Mouse (Mus musculus): ENCODE measurements around the gene Col23a1.
"Not testable (repeated sequence)": the region's sequence is repeated elsewhere in the genome, so short reads cannot be mapped to it uniquely, and the experiment has no call there.

Col23a1 gene

DNA sequence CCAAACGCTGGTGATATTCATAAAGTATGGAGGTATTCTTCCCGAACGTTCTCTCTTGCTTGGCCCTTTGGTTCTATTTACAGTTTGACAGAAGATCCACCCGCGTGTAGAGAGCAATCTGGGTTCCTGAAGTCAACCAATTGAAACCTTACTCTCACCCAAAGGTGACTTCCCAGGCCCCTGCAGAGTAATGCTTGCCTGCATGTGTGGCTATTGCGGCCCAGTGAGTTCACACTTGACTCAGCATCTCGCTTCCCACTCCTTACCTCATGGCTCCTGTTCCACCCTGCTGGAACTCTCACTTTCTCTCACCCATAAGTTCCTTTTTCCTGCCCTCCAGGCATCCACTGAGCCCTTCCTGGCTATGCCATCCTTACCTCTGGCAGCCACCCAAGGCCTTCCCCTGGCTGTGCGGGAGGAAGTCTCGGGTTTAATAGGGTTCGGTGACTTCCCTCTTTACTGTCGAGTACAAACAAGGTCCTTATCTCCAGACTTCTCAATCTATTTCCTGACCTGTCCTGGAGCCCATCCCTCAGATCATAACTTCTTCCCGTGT lies 38.7 kb downstream of the Col23a1 start:
- no peak for DNase-seq (ENCODE audit: low read depth)

DNA sequence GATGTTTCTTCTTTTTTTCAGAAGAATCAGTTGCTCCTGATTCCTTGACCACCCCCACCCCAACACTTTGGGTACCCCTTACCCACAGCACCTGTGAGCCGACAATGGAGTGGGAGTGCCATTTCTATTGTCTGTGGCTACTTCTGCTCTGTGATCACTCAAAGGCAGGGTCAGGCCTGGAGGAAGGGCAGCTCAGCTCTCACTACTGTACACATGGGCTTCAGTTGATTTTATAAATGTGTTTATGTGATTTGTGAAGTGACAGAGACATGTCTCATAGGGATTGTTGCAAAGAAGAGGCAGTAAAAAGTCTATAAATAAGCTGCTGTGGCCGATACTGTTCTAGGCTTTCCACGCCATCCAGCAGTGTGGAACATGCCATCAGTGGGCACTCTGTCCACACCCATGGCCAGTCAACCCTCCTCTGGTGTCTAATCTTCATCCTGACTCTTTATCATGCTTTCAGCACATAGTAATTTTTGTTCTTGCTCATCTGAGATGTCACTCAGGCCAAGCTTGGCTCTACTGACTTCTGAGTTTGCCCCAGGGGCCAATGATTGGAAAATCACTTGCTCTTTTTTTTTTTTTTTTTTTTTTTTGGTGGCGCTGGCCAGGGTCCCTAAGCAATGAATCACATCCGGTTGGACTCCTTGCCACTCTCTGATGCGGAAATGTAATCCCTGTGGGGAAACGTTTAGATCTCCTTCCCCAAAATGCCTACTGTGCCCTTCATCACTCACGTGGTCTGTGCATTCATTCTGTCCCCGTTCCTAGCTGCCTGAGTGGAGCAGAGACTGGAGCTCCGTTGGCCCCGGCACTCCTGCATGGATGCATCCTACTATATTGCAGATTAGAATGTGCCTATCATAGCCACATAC lies 40.4 kb downstream of the Col23a1 start:
- no peak for DNase-seq (ENCODE audit: low read depth)

DNA sequence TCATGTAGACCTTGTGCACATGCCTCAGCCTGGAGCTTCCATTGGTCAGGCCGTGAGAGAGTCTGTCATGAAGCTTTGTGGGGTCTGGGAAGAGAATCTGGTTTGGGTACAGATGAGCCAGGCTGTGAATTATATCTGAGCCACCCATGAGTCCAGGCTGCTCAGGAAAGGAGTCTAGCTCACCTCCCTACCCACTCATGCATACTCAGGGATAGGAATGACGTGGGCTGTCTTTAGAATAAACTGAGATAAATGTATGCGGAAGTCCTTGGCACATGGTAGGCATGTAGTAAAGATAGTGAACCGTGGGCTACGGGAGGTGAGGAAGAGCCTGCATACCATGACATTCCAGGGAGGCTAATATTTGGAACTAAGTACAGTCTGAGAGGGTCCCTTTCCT lies 44.3 kb downstream of the Col23a1 start:
- no peak for DNase-seq (ENCODE audit: low read depth)

GRCm38 (mm10) chr11:51337585-51337984 lies 47.9 kb downstream of the Col23a1 start:
- DNase-seq (ENCODE audit: low read depth) = no peak

DNA sequence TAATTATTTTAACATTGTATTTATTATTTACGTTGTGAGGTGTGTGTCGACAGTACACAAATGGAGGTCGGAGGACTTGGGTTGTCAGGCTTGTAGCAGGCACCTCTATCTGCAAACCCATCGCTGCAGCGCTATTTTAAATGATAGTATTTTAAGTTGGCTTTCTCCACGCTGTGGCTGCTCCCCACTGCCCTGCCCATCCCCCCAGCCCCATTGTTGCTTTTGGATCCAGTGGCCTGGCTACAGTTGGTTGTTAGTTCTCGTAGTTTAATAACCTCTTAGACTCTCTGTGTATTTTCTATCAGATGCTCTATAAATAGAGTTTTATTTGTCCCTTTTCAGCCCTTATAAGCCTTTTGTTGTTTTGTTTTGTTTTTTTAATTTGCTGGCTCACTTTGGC lies 48.7 kb downstream of the Col23a1 start:
- DNase-seq (ENCODE audit: low read depth) = no peak

GRCm38 (mm10) chr11:51341091-51341490 lies 51.4 kb downstream of the Col23a1 start:
- DNase-seq (ENCODE audit: low read depth) = no peak

- no peak for DNase-seq (ENCODE audit: low read depth)
Measured at GRCm38 (mm10) chr11:51342776-51343175, 53.1 kb downstream of the Col23a1 start.

- DNase-seq (ENCODE audit: low read depth) = no peak
Measured at GRCm38 (mm10) chr11:51343312-51343711, 53.6 kb downstream of the Col23a1 start.

DNA sequence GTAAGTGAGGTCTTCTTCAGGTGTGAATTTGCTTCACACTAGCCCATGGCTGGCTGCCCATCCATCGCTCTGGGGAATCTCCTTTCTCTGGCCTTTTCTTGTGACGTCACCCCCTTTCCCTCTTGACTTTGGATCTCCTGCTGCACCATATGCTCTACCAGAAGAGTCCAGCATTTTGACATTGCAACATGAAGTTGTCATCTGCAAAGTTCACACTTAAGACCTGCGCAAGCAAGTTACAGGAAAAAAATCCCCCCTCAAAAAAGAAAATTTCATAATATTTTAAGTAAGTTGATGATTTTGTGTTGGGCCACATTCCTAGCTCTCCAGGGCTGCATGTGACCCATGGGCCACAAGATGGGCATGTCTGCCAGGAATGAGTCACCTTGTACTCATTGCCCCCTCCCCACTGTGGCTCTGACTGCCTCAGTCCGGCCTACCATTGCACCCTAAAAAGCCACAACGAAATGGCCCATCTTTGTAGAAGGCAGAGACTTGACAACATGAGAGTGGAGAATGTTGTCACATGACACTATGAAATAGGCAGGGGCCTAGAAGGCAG lies 54.1 kb downstream of the Col23a1 start:
- no peak for DNase-seq (ENCODE audit: low read depth)

DNA sequence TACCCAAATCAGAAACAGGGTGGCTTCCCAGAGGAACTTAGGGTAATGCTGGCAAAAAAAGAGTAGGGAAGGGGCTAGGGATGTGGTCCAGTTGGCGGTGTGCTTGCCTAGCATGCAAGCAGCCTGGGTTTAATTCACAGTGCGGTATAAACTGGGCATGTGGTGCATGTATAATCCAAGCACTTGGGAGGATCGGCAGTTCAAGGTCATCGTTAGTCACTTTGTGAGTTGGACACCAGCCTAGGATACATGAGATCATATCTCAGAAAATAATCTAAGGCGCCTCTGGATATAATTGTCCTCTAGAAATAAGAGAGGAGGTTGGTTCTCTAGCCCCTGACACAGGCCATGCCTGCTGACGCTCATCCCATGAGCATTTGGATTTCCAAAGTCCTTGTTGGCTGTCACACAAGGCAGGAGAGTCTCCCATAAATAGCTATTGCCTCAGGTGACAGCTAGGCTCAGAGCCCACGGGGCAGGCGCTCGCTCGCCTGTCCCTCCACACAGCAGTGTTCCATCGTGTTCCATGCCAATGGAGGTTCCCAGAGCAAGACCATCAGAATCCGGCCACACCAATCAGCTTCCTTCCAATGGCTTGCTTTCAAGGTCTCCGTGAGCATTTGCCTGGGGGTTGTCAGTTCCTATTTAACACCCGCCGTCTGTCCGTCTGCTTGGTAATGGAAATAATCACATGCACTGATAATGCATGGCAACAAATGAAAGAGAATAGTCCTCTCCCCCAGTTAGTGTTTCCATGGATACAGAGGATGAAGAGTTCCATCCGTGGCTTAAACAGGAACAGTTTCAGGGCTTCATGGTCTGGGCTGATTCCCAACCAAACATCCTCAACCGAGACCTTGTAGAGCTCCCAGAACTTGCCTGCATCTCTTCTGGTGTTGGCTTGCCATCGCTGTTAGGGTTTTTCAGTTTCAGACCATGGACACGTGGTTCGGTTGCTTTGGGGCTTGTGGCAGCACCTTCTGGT lies 56.1 kb downstream of the Col23a1 start:
- DNase-seq (ENCODE audit: low read depth) = no peak

- no peak for DNase-seq (ENCODE audit: low read depth)
Measured at GRCm38 (mm10) chr11:51347756-51348155, 58.0 kb downstream of the Col23a1 start.

DNA sequence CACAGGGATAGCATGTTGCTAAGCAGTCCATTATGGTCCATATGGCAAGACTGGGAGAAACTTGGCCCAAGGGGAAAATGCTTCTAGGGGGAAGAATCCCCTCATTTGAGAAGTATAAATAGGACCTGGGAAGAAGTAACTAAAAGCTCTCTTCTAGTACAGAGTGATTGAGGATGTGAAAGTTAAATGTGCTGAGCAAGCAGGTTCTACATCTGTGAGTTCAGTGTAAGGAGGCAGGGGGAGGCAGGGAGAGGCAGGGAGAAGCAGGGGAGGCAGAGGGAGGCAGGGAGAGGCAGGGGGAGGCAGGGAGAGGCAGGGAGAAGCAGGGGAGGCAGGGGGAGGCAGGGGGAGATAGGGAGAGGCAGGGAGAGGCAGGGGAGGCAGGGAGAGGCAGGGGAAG lies 59.9 kb downstream of the Col23a1 start:
- DNase-seq (ENCODE audit: low read depth) = no peak

- no peak for DNase-seq (ENCODE audit: low read depth)
Measured at GRCm38 (mm10) chr11:51351151-51351550, 61.4 kb downstream of the Col23a1 start.

- DNase-seq (ENCODE audit: low read depth) = no peak
Measured at GRCm38 (mm10) chr11:51351841-51352240, 62.1 kb downstream of the Col23a1 start.

DNA sequence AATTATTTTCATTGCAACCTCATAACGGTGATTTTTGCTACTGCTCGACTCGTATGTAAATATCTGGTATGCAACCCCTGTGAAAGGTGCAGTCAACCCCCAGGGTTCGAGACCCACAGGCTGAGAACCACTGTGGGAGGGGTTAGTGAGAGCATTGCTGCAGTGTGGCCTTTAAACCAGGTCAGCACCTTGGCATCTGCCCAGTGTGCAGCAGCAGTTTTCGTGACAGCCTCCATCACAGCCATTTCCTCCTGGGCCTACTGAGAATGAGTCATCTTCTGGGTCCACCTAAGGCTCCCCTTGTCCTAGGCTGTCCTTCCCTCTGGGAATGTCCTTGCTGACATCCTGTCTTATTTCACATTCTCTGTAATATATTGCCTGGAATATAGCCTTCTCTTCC lies 64.0 kb downstream of the Col23a1 start:
- no peak for DNase-seq (ENCODE audit: low read depth)

DNA sequence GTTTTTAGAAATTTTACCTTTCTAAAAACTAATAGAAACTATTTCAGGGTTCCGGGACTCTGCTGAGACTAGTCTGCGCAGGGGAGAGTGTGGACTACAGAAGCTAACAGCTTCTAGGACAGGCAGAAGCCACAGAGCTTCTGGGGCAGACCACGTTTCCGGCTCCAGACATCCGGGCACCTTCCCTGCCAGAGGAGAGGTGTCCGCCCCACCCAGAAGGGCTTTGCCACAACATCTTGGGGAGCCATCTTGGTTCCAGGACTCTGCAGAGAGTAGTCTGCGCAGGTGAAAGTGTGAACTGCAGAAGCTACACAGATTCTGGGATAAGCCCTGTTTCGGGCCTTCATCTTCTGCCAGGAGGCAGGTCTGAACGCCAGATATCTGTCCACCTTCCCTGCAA lies 69.3 kb downstream of the Col23a1 start:
- DNase-seq (ENCODE audit: low read depth) = not testable (repeated sequence)

DNA sequence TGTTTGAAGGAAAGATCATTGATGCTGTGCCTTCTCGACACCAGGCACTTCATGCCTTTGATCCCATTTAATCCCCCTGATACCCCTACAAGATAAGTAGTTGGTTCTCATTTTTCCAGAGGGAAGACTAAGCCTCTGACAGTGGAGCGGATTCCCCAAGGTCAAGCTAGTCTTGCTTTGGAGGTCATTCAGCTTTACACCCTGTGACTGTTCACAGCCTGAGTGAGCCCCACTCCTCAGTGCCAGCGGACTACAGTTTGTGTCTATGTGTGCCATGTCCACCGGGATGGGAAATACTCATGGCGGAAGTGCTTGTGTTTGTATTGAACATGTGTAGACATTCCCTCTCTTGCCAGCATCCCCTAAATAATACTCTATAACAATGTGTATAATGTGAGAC lies 74.6 kb downstream of the Col23a1 start:
- DNase-seq (ENCODE audit: low read depth) = no peak

- DNase-seq (ENCODE audit: low read depth) = no peak
Measured at GRCm38 (mm10) chr11:51367334-51367733, 77.6 kb downstream of the Col23a1 start.

DNA sequence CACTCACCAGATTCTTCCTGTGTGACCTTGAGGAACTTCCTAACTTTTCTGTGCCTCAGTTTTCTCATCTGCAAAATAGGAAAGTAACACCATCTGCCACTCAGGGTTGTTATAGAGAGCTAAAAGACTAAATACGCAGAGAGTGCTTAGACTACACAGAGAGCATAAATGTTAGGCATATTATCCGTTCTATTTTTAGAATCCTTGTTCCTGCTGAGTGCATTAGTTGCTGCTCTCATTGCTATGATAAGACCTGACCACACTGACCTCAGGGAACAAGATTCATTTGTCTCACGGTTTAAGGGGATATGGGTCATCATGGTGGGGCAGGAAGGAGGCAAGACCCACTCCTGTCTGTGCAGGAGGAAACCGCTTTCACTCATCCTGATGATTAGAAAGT lies 80.6 kb downstream of the Col23a1 start:
- DNase-seq (ENCODE audit: low read depth) = no peak

DNA sequence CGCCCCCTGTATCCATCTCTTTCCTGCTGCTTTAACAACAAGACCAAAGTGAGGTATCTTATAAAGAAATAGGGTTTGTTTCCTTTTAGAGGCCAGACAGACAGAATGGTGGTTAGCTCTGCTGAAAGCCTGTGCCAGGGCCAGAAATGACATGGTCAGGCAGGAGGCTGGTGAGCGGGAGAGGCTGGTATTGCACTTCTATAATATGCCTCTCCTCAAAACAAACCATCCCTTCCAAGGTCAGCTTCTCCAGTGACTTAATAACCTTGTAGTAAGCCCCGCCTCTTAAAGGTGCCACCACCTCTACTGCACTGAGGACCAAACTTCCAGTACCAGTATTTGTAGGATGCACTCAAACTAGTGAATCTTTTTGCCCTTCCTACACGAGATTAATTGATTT lies 81.6 kb downstream of the Col23a1 start:
- DNase-seq (ENCODE audit: low read depth) = no peak

- no peak for DNase-seq (ENCODE audit: low read depth)
Measured at GRCm38 (mm10) chr11:51371926-51372325, 82.2 kb downstream of the Col23a1 start.

GRCm38 (mm10) chr11:51377199-51377598 lies 87.5 kb downstream of the Col23a1 start:
- DNase-seq (ENCODE audit: low read depth) = no peak
